Mouse (Mus musculus) Patski (cell line): ENCODE data around the gene Adh6b. TPM values are rescaled to one million over a fixed set of nuclear protein-coding genes. Genes with fewer than 3 reads are reported as not detected.

Source experiments
- ATAC-seq: fragments of 100-300 bp; one replicate; pipeline ENCODE4 v1.8.0; 2021
- CTCF ChIA-PET: fragments of 350-600 bp; sonication (Branson Sonifier 250); formaldehyde crosslinking; loops from one replicate; lab custom pipeline; 2022; ENCODE audit warnings: inconsistent platforms; lab: Charles Lee
- POLR2A ChIA-PET: fragments of 350-600 bp; sonication (Branson Sonifier 250); formaldehyde crosslinking; loops from one replicate; lab custom pipeline; 2022; ENCODE audit warnings: antibody characterized with exemption, inconsistent platforms; lab: Charles Lee
- DNase-seq: peaks from one replicate; pipeline ENCODE4 v3.0.0-alpha.2; 2011; ENCODE audit warnings: low read depth, low spot score
- H3K27me3 ChIP-seq: fragments of 371-371 bp; one replicate; pipeline ENCODE4 v1.5.1; 2021
- CTCF ChIP-seq: fragments of 100-300 bp; IDR thresholded peaks from one replicate; pipeline ENCODE4 v1.5.1; 2021
- in situ Hi-C: fragments of 300-500 bp; cut with MboI; formaldehyde crosslinking; loops from 3 replicates; pipeline ENCODE4 v1.11.1; 2018; ENCODE audit warnings: low pct_unique_long_range_greater_than_20kb, mixed read lengths
- polyA plus RNA-seq: library from polyadenylated mRNA; unstranded; gene quantifications from one replicate; pipeline ENCODE4 v1.2.3, GENCODE M21; 2021

The Adh6b gene
- polyA plus RNA-seq, 1 experiment from 2014 or later, result 0.09 TPM

GRCm38 (mm10) chr3:138312965-138313364 lies 28.6 kb upstream of the Adh6b start, which contains the start of gene Adh6a:
Gene Adh6a (plus strand): TSS chr3:138313286.
- H3K27me3 ChIP-seq, result no peaks in the 10 kb centered on the region
- no peak for TF ChIP-seq CTCF
- ChIA-PET CTCF (no interaction called here), POLR2A (no interaction called here)
- DNase-seq (no peak), ATAC-seq (no peak)
- in situ Hi-C loops, result no loop called here

GRCm38 (mm10) chr3:138316908-138317472 lies 24.6 kb upstream of the Adh6b start:
- no peak for DNase-seq
- ChIA-PET POLR2A (no interaction called here), CTCF (interaction anchor here (0.6 to 1.9 kb wide), 3 partner anchors 10 to 119 kb away, joined by 3 to 5 read pairs (median 3); no protein-coding TSS in a partner anchor)
- no peak for ATAC-seq
- no peaks in the 10 kb centered on the region for H3K27me3 ChIP-seq
- in situ Hi-C loops, result no loop called here
- TF ChIP-seq CTCF, result no peak

- in situ Hi-C loops, result no loop called here
- POLR2A ChIA-PET, result interaction anchor here (1.1 kb wide), 1 partner anchor 20 kb away, joined by 3 read pairs; no protein-coding TSS in a partner anchor
- no peaks in the 10 kb centered on the region for H3K27me3 ChIP-seq
- CTCF ChIA-PET, result no interaction called here
- ATAC-seq (no peak), DNase-seq (no peak)
- TF ChIP-seq CTCF, result no peak
These were observed 16.6 kb upstream of the Adh6b start for GRCm38 (mm10) chr3:138325001-138325400.

GRCm38 (mm10) chr3:138325466-138325865 lies 16.1 kb upstream of the Adh6b start:
- ATAC-seq (no peak), DNase-seq (no peak)
- no peaks in the 10 kb centered on the region for H3K27me3 ChIP-seq
- CTCF ChIA-PET, result no interaction called here
- in situ Hi-C loops, result no loop called here
- no peak for TF ChIP-seq CTCF
- POLR2A ChIA-PET, result interaction anchor here (1.1 kb wide), 1 partner anchor 21 kb away, joined by 3 read pairs; no protein-coding TSS in a partner anchor

GRCm38 (mm10) chr3:138333910-138334309 lies 7.7 kb upstream of the Adh6b start:
- ChIA-PET CTCF (interaction anchor here (0.8 kb wide), 1 partner anchor 23 kb away, joined by 3 read pairs; no protein-coding TSS in a partner anchor), POLR2A (interaction anchor here (0.6 kb wide), 1 partner anchor 81 kb away, joined by 4 read pairs; no protein-coding TSS in a partner anchor)
- in situ Hi-C loops, result no loop called here
- DNase-seq, result no peak
- H3K27me3 ChIP-seq, result no peaks in the 10 kb centered on the region
- no peak for TF ChIP-seq CTCF
- ATAC-seq, result no peak

- no peak for DNase-seq
- H3K27me3 ChIP-seq, result no peaks in the 10 kb centered on the region
- CTCF ChIA-PET, result no interaction called here
- in situ Hi-C loops, result no loop called here
- no peak for TF ChIP-seq CTCF
- no peak for ATAC-seq
- POLR2A ChIA-PET, result interaction anchor here (0.6 kb wide), 1 partner anchor 82 kb away, joined by 4 read pairs; no protein-coding TSS in a partner anchor
These were observed 7.3 kb upstream of the Adh6b start for GRCm38 (mm10) chr3:138334320-138334719.

- CTCF ChIA-PET, result interaction anchor here (0.7 to 1.1 kb wide), 2 partner anchors 11 to 29 kb away, joined by 3 read pairs; no protein-coding TSS in a partner anchor
- POLR2A ChIA-PET, result no interaction called here
- no peak for ATAC-seq
- no peak for DNase-seq
- no peak for TF ChIP-seq CTCF
- in situ Hi-C loops, result no loop called here
- H3K27me3 ChIP-seq, result no peaks in the 10 kb centered on the region
These were observed 6.0 kb upstream of the Adh6b start for GRCm38 (mm10) chr3:138335566-138335965.

DNA sequence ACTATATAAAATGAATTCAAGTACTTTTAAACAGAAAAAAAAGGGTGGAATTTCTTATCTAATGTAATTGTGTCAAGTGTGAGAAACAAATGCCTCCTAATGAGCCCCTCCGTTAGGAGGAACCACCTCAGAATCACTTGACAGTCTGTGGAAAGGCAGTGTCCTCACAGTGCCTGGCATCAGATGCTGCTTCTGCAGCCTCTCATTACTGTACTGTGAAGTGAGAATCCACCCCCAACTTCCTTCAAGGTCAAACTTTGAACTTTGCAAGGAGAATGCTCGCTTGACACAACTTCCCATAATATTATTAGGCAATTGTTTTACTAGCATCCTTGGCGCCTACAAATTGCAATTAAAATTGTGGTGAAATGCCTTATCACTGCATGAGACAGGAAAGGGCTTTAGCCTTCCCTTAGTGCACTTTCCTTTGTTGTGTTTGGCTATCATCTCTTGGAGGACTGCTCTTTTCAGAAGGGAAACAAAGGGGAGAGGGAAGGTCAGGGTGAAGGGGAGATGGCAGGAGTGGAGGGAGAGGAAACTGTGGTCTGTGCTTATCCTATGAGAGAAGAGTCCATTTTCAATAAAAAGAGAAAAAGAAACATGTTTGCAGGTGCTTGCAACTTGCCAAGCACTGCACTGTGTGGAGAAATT lies 5.3 kb upstream of the Adh6b start:
- ATAC-seq, result no peak
- in situ Hi-C loops, result no loop called here
- POLR2A ChIA-PET, result no interaction called here
- CTCF ChIA-PET, result interaction anchor here (1.1 kb wide), 1 partner anchor 10 kb away, joined by 3 read pairs; no protein-coding TSS in a partner anchor
- DNase-seq, result no peak
- TF ChIP-seq CTCF, result no peak
- no peaks in the 10 kb centered on the region for H3K27me3 ChIP-seq

DNA sequence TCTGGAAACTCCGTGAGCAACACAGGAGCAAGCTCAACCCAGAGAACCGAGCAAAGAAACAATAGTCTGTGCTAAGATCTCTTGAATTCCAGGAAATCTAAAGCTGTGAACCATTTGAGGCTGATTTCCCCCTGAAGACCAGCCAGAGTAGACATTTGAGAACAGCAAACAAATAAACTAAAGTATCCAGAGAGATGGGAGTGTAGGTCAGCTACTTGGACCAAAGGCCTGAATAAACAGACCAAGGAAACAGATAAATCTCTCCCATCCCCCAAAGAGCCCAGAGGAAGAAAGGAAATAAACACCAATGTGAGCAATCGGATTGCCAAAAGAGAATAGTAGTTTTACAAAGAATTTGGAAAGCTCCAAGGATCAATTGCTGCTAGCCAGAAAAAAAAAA lies 5.5 kb downstream of the Adh6b start:
- DNase-seq (no peak), ATAC-seq (no peak)
- in situ Hi-C loops, result no loop called here
- no peaks in the 10 kb centered on the region for H3K27me3 ChIP-seq
- ChIA-PET CTCF (interaction anchor here (1.8 kb wide), 1 partner anchor 9 kb away, joined by 5 read pairs; no protein-coding TSS in a partner anchor), POLR2A (no interaction called here)
- no peak for TF ChIP-seq CTCF

GRCm38 (mm10) chr3:138352012-138352809 lies 10.6 kb downstream of the Adh6b start:
- ATAC-seq (no peak), DNase-seq (no peak)
- in situ Hi-C loops, result no loop called here
- TF ChIP-seq CTCF, result no peak
- POLR2A ChIA-PET, result no interaction called here
- CTCF ChIA-PET, result interaction anchor here (1.3 kb wide), 1 partner anchor 11 kb away, joined by 3 read pairs; no protein-coding TSS in a partner anchor
- H3K27me3 ChIP-seq, result no peaks in the 10 kb centered on the region
